Mouse (Mus musculus): ENCODE measurements around the gene Zbtb18. TPM values are rescaled to one million over a fixed set of nuclear protein-coding genes. Genes with fewer than 3 reads are reported as not detected.
"Not testable (repeated sequence)": the region's sequence is repeated elsewhere in the genome, so short reads cannot be mapped to it uniquely, and the experiment has no call there.

Gene Zbtb18
- polyA plus RNA-seq, 1 experiment from 2014 or later, result 2.5 TPM

DNA sequence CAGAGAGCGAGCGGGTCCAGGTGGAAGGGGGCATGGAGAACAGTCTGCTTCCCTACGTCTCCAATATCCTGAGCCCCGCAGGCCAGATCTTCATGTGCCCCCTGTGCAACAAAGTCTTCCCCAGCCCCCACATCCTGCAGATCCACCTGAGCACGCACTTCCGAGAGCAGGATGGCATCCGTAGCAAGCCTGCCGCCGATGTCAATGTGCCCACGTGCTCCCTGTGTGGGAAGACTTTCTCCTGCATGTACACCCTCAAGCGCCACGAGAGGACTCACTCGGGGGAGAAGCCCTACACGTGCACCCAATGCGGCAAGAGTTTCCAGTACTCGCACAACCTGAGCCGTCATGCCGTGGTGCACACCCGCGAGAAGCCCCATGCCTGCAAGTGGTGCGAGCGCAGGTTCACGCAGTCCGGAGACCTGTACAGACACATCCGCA is 6.0 kb downstream of the Zbtb18 start:
- H3K4me3 ChIP-seq, result no peak overlapping the region
- H3K4me1 ChIP-seq, result peaks cover 53% of the 10 kb centered on the region
- no peaks in the 10 kb centered on the region for H3K9me3 ChIP-seq
- peaks cover 14% of the 10 kb centered on the region for H3K36me3 ChIP-seq
- H3K27me3 ChIP-seq, result peaks cover 5% of the 10 kb centered on the region; the same call in 1 of the 2 replicates
- WGBS, result 82% methylated on average over 25 of the region's 25 CpGs
- no peak; the same call in 1 of the 2 replicates for ATAC-seq (ENCODE audit: insufficient number of reproducible peaks, insufficient read depth, low FRiP score, low TSS enrichment, low read depth)
- H3K9ac ChIP-seq, result no peak overlapping the region
- H3K27ac ChIP-seq, result no peak overlapping the region
- peak overlapping the region; percentile 18 for H3K4me2 ChIP-seq

DNA sequence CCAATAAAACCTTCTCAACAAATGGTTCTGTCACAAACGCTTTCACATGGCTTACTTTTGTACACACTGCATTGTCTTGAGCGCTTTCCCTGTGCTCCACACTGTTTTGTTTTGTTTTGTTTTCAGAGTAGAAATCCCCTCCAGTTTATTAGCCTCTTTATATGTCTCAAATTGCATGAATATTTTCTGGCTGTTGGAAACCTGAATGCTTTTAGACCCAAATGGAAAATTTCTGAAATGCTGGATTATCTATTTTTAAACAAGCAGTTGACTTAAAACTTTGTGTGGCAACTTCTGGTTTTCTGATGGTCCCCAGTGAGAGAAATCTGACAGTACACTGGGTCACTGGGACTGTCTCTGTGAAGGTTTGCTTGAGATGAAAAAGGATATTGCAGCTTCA is 6.8 kb downstream of the Zbtb18 start:
- ATAC-seq (ENCODE audit: insufficient number of reproducible peaks, insufficient read depth, low FRiP score, low TSS enrichment, low read depth), result no peak
- H3K4me3 ChIP-seq, result no peak overlapping the region
- peaks cover 46% of the 10 kb centered on the region for H3K4me1 ChIP-seq
- 63% methylated on average over 2 of the region's 2 CpGs for WGBS
- H3K4me2 ChIP-seq, result no peak overlapping the region
- H3K27me3 ChIP-seq, result peaks cover 8% of the 10 kb centered on the region; the same call in 1 of the 2 replicates
- peaks cover 14% of the 10 kb centered on the region for H3K36me3 ChIP-seq
- H3K9ac ChIP-seq, result no peak overlapping the region
- H3K27ac ChIP-seq, result no peak overlapping the region
- no peaks in the 10 kb centered on the region for H3K9me3 ChIP-seq

DNA sequence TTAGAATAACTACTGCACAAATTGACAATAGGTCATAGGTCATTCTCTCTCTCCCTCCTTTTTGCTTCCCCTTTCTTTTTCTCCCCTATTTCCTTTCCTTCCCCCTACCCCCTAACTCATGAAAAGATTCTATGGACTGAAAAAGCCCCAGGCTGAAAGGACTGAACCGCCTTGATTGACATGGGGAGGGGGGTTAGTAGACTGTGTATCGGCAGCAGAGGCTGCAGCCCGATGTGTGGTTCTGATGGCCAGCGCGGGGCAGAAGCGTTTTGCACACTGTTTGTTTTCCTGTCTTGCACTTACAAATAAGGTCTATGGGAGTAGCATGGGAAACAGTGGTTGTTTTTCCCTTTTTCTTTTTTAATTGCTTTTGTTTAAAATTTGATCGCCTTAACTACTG is 7.7 kb downstream of the Zbtb18 start:
- Histone ChIP-seq H3K4me1 (peaks cover 38% of the 10 kb centered on the region), H3K36me3 (peaks cover 14% of the 10 kb centered on the region)
- H3K9me3 ChIP-seq; H3K27me3 ChIP-seq; ATAC-seq (ENCODE audit: insufficient number of reproducible peaks, insufficient read depth, low FRiP score, low TSS enrichment, low read depth); H3K4me2 ChIP-seq; H3K9ac ChIP-seq; H3K27ac ChIP-seq; H3K4me3 ChIP-seq: not testable (repeated sequence)
- WGBS, result 29% methylated on average over 7 of the region's 7 CpGs

DNA sequence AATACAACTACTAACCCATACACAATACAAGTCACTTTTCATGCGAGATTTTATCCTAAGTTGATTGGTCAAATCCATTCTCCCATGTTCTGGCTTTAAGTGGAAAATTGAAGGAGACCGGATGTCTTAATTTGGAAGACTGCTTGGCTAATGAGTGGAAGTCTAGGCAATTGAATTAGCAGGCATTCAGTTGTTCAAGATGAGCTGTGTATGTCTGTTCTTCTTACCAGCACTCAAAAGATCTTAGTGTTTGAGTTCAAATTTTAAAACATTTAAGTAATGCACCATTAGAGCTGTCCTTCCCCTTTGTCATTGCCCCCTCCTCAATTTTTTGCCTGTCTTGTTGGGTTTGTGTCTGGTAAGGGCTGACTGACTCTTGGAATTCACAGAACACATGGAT is 8.9 kb downstream of the Zbtb18 start:
- peaks cover 32% of the 10 kb centered on the region for H3K4me1 ChIP-seq
- no peak overlapping the region for H3K4me3 ChIP-seq
- no peak for ATAC-seq (ENCODE audit: insufficient number of reproducible peaks, insufficient read depth, low FRiP score, low TSS enrichment, low read depth)
- H3K27me3 ChIP-seq, result peaks cover 9% of the 10 kb centered on the region; the same call in 1 of the 2 replicates
- WGBS, result 44% methylated on average over 2 of the region's 2 CpGs
- H3K27ac ChIP-seq, result no peak overlapping the region
- H3K9me3 ChIP-seq, result no peaks in the 10 kb centered on the region
- H3K36me3 ChIP-seq, result peaks cover 14% of the 10 kb centered on the region
- H3K4me2 ChIP-seq, result no peak overlapping the region
- H3K9ac ChIP-seq, result no peak overlapping the region

DNA sequence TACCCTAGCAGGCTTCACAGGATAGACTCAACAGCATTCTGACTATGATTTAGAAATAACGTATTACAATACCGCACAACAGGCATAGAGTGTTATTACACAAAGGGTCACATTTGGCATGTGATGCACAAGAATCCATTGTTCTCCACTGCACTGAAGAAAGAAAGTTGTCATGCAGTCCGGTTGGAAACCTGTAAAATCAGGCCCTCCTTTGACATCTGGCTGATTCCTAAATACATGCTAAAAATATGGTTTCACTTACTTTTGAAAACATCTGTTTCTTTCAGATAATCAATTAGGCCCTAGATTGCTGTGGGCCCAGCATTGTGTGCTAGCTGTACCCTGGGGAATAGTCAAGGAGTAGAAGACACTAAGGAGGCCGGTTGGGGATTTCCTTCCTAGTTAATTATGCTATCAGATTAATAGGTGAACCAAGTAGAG is 9.9 kb downstream of the Zbtb18 start:
- Histone ChIP-seq H3K36me3 (peaks cover 14% of the 10 kb centered on the region), H3K4me3 (no peak overlapping the region), H3K27me3 (peaks cover 14% of the 10 kb centered on the region; the same call in 1 of the 2 replicates), H3K4me2 (no peak overlapping the region), H3K27ac (no peak overlapping the region), H3K9ac (no peak overlapping the region), H3K4me1 (peaks cover 24% of the 10 kb centered on the region), H3K9me3 (no peaks in the 10 kb centered on the region)
- 21% methylated on average over 4 of the region's 4 CpGs for WGBS
- no peak for ATAC-seq (ENCODE audit: insufficient number of reproducible peaks, insufficient read depth, low FRiP score, low TSS enrichment, low read depth)

DNA sequence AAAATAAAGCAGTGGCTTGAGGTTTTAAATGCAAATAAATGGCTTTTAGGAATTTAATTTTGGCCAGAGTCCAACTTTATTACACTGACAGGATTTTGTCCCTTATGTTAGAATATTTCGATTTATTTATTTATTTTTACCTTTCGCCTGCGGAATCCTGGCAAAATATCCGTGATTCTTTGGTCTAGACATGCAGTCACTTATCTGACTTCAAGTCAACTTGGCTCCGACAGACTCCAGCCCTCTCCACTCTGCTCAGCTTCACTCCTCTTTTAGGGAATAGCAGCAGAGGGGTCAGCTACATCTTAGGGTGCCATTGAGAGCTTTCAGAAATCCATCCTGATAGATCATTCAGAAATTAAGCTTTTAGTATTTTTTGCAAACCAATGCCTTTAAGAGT is 10.8 kb downstream of the Zbtb18 start:
- no peaks in the 10 kb centered on the region for H3K9me3 ChIP-seq
- WGBS, result 57% methylated on average over 5 of the region's 5 CpGs

DNA sequence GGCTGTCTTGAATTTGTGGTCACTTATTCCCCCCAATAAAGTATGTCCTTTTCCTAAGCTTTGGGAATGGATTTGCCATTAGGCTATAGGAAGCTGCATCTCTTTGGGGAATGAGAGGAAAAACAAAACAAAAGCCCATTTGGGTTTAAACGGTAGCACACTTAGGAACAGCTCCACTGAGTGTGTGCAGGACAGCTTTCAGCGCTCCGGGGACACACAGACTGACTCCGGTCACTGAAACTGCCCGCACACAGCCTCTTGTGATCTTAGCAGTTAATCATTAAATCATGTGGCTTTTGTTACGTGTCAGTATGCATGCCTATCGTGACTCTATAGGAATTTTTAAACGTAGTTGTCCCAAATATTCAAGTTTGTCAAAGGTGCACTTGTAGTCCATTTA is 11.7 kb downstream of the Zbtb18 start:
- H3K36me3 ChIP-seq, result no peaks in the 10 kb centered on the region
- no peak overlapping the region for H3K4me3 ChIP-seq
- peaks cover 9% of the 10 kb centered on the region; the same call in 1 of the 2 replicates for H3K4me1 ChIP-seq
- no peak overlapping the region for H3K9ac ChIP-seq
- no peak overlapping the region for H3K4me2 ChIP-seq
- peaks cover 9% of the 10 kb centered on the region for H3K27me3 ChIP-seq
- H3K27ac ChIP-seq, result no peak overlapping the region
- 25% methylated on average over 8 of the region's 8 CpGs for WGBS
- no peak for ATAC-seq (ENCODE audit: insufficient number of reproducible peaks, insufficient read depth, low FRiP score, low TSS enrichment, low read depth)
- no peaks in the 10 kb centered on the region for H3K9me3 ChIP-seq

More for the DNA sequence above, 10.8 kb downstream of the Zbtb18 start:
- no peak for ATAC-seq (ENCODE audit: insufficient number of reproducible peaks, insufficient read depth, low FRiP score, low TSS enrichment, low read depth)
- Histone ChIP-seq H3K4me3 (no peak overlapping the region), H3K9ac (no peak overlapping the region), H3K27ac (no peak overlapping the region), H3K4me2 (no peak overlapping the region), H3K36me3 (peaks cover 4% of the 10 kb centered on the region), H3K4me1 (peaks cover 14% of the 10 kb centered on the region), H3K27me3 (peaks cover 9% of the 10 kb centered on the region)

DNA sequence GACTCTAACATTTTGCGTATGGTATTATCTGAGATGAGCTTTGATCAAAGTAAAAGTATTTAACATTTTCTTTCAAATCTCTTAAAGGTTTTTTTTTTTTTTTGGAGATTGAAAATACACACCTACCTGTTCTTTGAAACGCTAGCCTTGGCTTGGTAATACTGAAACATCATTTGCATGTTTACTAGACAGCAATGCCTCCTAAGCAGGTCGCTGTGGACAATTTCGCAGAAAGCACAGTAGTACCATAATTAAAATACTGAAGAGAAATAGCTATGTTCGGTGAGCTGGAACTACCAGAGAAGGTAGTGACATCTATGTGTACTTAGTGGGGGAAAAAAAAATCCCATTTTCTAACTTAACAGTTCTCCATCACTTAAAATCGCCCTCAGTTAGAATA is 12.3 kb downstream of the Zbtb18 start:
- Histone ChIP-seq H3K4me2 (no peak overlapping the region), H3K9me3 (no peaks in the 10 kb centered on the region), H3K36me3 (no peaks in the 10 kb centered on the region), H3K4me1 (peaks cover 5% of the 10 kb centered on the region; the same call in 1 of the 2 replicates), H3K27ac (no peak overlapping the region), H3K4me3 (no peak overlapping the region), H3K27me3 (peaks cover 9% of the 10 kb centered on the region), H3K9ac (no peak overlapping the region)
- WGBS, result 87% methylated on average over 6 of the region's 6 CpGs
- no peak for ATAC-seq (ENCODE audit: insufficient number of reproducible peaks, insufficient read depth, low FRiP score, low TSS enrichment, low read depth)

DNA sequence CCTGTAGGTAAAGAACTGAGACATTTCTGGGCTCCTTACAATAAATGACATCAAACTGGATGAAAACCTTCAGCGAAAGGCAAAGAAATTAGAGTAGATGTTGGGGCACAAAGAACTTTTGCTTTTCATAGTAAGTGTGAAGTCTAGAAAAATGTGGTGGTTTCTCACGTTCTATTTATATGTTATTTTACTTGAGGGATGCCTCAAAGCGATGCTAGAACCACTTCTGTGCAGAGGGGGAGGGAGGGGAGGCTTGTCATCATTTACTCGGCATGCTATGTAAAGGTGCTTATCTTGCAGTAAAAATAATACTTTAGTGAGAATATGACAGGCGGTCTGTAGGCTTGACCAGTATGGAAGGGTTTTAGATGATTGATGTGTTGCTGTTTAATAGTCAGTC is 13.3 kb downstream of the Zbtb18 start:
- Histone ChIP-seq H3K4me1 (peaks cover 7% of the 10 kb centered on the region), H3K36me3 (no peaks in the 10 kb centered on the region), H3K27ac (no peak overlapping the region), H3K4me2 (no peak overlapping the region), H3K9ac (no peak overlapping the region), H3K4me3 (no peak overlapping the region), H3K9me3 (no peaks in the 10 kb centered on the region), H3K27me3 (peaks cover 14% of the 10 kb centered on the region)
- no peak for ATAC-seq (ENCODE audit: insufficient number of reproducible peaks, insufficient read depth, low FRiP score, low TSS enrichment, low read depth)
- WGBS, result 85% methylated on average over 5 of the region's 5 CpGs

DNA sequence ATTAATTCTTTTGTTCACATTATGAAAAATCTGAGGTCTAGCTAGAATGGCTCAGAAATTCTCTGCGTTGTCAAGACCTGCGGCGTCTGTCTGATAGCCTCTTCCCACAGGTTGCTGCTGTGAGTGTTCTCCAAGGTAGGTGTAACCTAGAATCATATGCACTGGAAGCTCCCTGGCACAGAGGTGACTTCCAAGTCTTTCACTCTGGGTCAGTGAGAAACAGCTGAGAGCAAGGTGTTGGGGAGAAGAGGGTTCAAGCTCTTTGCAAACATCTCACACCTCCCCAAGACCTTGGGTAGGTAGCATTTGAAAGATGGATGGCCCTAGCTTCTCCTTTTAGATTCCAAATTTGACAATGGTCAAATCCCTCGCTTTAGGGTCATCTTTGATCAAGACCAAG is 14.1 kb downstream of the Zbtb18 start:
- 92% methylated on average over 4 of the region's 4 CpGs for WGBS
- Histone ChIP-seq H3K27ac (no peak overlapping the region), H3K4me3 (no peak overlapping the region), H3K36me3 (no peaks in the 10 kb centered on the region), H3K9me3 (no peaks in the 10 kb centered on the region), H3K4me1 (peaks cover 11% of the 10 kb centered on the region), H3K9ac (no peak overlapping the region), H3K4me2 (no peak overlapping the region), H3K27me3 (peaks cover 18% of the 10 kb centered on the region)
- ATAC-seq (ENCODE audit: insufficient number of reproducible peaks, insufficient read depth, low FRiP score, low TSS enrichment, low read depth), result no peak

DNA sequence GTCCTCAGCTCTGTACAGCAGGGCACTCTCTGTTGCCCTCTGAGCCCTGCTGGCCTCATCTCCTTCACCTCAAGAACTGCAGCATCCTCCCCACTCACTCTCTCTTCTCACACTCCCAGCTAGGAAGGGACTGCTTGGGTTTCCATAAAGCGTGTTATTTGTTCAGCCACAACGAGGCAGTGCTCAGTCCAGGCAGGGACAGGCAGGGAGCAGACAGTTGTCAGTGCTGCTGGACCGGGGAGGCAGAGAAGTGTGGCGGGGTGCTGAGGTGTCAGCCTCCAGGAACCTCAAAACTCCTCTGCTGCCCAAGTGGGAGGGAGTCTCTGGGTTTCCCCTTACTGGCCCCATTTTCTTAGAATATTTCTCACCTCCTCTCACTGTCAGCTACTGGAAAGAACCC is 14.6 kb downstream of the Zbtb18 start:
- no peak overlapping the region for H3K4me3 ChIP-seq
- H3K27me3 ChIP-seq, result peaks cover 18% of the 10 kb centered on the region
- no peaks in the 10 kb centered on the region for H3K36me3 ChIP-seq
- H3K4me1 ChIP-seq, result peaks cover 10% of the 10 kb centered on the region
- H3K9me3 ChIP-seq, result no peaks in the 10 kb centered on the region
- 54% methylated on average over 4 of the region's 4 CpGs for WGBS
- no peak overlapping the region for H3K4me2 ChIP-seq
- H3K27ac ChIP-seq, result no peak overlapping the region
- no peak for ATAC-seq (ENCODE audit: insufficient number of reproducible peaks, insufficient read depth, low FRiP score, low TSS enrichment, low read depth)
- H3K9ac ChIP-seq, result no peak overlapping the region

DNA sequence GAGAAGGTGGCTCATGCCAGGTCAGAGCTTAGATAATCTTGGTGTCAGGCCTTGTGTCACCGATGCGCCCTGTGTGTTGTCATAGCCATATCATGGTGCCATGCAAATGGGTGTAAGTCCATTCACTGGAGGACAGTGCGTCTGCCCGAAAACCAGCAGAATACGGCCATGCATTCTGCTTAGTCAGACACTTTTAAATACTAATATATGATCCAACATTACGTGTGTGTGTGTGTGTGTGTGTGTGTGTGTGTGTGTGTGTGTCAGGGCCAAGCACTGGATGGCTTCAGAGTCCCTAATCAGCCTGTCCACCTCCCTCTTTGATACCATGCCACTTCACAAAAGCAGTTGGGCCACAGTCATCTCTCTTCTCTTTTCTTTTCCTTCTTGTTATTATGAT is 15.8 kb downstream of the Zbtb18 start:
- no peak for ATAC-seq (ENCODE audit: insufficient number of reproducible peaks, insufficient read depth, low FRiP score, low TSS enrichment, low read depth)
- H3K9ac ChIP-seq, result no peak overlapping the region
- 94% methylated on average over 6 of the region's 6 CpGs for WGBS
- H3K27me3 ChIP-seq, result peaks cover 18% of the 10 kb centered on the region
- H3K4me3 ChIP-seq, result no peak overlapping the region
- no peaks in the 10 kb centered on the region for H3K36me3 ChIP-seq
- no peaks in the 10 kb centered on the region for H3K9me3 ChIP-seq
- H3K4me2 ChIP-seq, result no peak overlapping the region
- peaks cover 6% of the 10 kb centered on the region for H3K4me1 ChIP-seq
- H3K27ac ChIP-seq, result no peak overlapping the region
